ENCODE assay signal across 19 mouse cellular contexts in genomic region chr14:8378685-8379313, GRCm38 (mm10). TPM values are rescaled to one million over a fixed set of nuclear protein-coding genes. Genes with fewer than 3 reads are reported as not detected.
DNase-seq lines count a peak whose midpoint lies in the region; ATAC-seq and TF ChIP-seq lines count a peak whose summit lies in the region.
"Had no signal": no experiment of that assay in that cellular context is flagged by ENCODE, and none has a peak within 500 bp of the region (broad histone marks: within the 10 kb centered on the region; RNA-seq: fewer than 3 reads in every experiment).

TSS of gene Oit1 (minus strand) at chr14:8378754.

- H3K9me3 ChIP-seq in embryonic facial prominence, embryonic 14.5 days (ENCODE audit: control insufficient read depth, low read length), result no peaks in the 10 kb centered on the region
- H3K9me3 ChIP-seq in embryonic facial prominence, embryonic 10.5 days, result no peaks in the 10 kb centered on the region
- H3K9me3 ChIP-seq in lung, embryonic 16.5 days (ENCODE audit: control insufficient read depth, low read length), result no peaks in the 10 kb centered on the region
- no peaks in the 10 kb centered on the region for H3K9me3 ChIP-seq in stomach, embryonic 15.5 days
- H3K9me3 ChIP-seq: midbrain, embryonic 10.5 days had no signal

- DNase-seq in embryonic facial prominence, embryonic 14.5 days (ENCODE audit: low spot score), result peak; percentile 27
- no peak for DNase-seq in embryonic facial prominence, embryonic 10.5 days (ENCODE audit: low spot score)
- DNase-seq in lung, adult 2 months, result no peak
- DNase-seq in kidney, postnatal 10 days, result peak; percentile 14
- no peak for DNase-seq in thymus, postnatal 14 days
- no peak for DNase-seq in liver
- DNase-seq: adrenal gland, postnatal 25 days; cerebellum, adult 9-11 months; gastrocnemius, adult 2 months; heart, adult 2 months; heart, postnatal 10 days; liver, postnatal 0 days; thymus, postnatal 36 days had no signal

- H3K4me2 ChIP-seq in embryonic facial prominence, embryonic 14.5 days (ENCODE audit: low read depth, low read length), result no peak within 1 kb of the TSS
- no peak within 1 kb of the TSS for H3K4me2 ChIP-seq in lung, embryonic 16.5 days (ENCODE audit: low read depth, low read length)
- H3K4me2 ChIP-seq in stomach, embryonic 15.5 days, result peak within 1 kb of the TSS; percentile 7; the same call in 1 of the 2 replicates
- H3K4me2 ChIP-seq: hindbrain, embryonic 14.5 days had no signal

- H3K27ac ChIP-seq in embryonic facial prominence, embryonic 14.5 days (replicated peaks; ENCODE audit: low read depth, low read length), result no peak within 1 kb of the TSS
- H3K27ac ChIP-seq in embryonic facial prominence, embryonic 10.5 days (replicated peaks), result no peak within 1 kb of the TSS
- H3K27ac ChIP-seq in lung, embryonic 16.5 days (ENCODE audit: low read length), result no peak within 1 kb of the TSS
- H3K27ac ChIP-seq in stomach, embryonic 15.5 days, result peak within 1 kb of the TSS; percentile 65; the same call in 1 of the 2 replicates
- H3K27ac ChIP-seq: gastrocnemius, adult 2 months; heart, adult 2 months; hindbrain, embryonic 14.5 days; midbrain, embryonic 10.5 days had no signal

- TF ChIP-seq CTCF in lung, adult 2 months (IDR thresholded peaks at IDR 0.05; ENCODE audit: insufficient read depth, low read length), result no peak

- H3K4me1 ChIP-seq in embryonic facial prominence, embryonic 14.5 days (ENCODE audit: control insufficient read depth, insufficient read depth, low read length), result no peaks in the 10 kb centered on the region
- no peaks in the 10 kb centered on the region for H3K4me1 ChIP-seq in embryonic facial prominence, embryonic 10.5 days
- H3K4me1 ChIP-seq in lung, embryonic 16.5 days (replicated peaks; ENCODE audit: control insufficient read depth, insufficient read depth, low read length), result no peaks in the 10 kb centered on the region
- H3K4me1 ChIP-seq in lung, adult 2 months (ENCODE audit: control insufficient read depth, insufficient read depth, low read length), result no peaks in the 10 kb centered on the region
- no peaks in the 10 kb centered on the region for H3K4me1 ChIP-seq in stomach, embryonic 15.5 days
- H3K4me1 ChIP-seq: midbrain, embryonic 10.5 days had no signal

- no peak for TF ChIP-seq POLR2A in lung, adult 2 months (IDR thresholded peaks at IDR 0.05; ENCODE audit: borderline replicate concordance, extremely low read depth, low read depth, low read length)

- 62% methylated on average over 8 of the region's 8 CpGs for WGBS in embryonic facial prominence, embryonic 14.5 days
- 67% methylated on average over 8 of the region's 8 CpGs for WGBS in embryonic facial prominence, embryonic 10.5 days
- WGBS in lung, embryonic 16.5 days, result 39% methylated on average over 8 of the region's 8 CpGs
- 47% methylated on average over 8 of the region's 8 CpGs for WGBS in lung, adult 2 months
- 51% methylated on average over 8 of the region's 8 CpGs for WGBS in stomach, embryonic 15.5 days

- peak; percentile 53; the same call in 1 of the 2 replicates for ATAC-seq in embryonic facial prominence, embryonic 14.5 days (ENCODE audit: low read depth)
- peak; percentile 70 for ATAC-seq in lung, embryonic 16.5 days (ENCODE audit: low read depth)
- ATAC-seq in stomach, embryonic 15.5 days (ENCODE audit: insufficient read depth, low FRiP score, low read depth), result peak; percentile 72
- ATAC-seq: forebrain, embryonic 16.5 days; liver, postnatal 0 days had no signal

- H3K36me3 ChIP-seq in embryonic facial prominence, embryonic 14.5 days (ENCODE audit: control insufficient read depth, insufficient read depth, low read length), result no peaks in the 10 kb centered on the region
- no peaks in the 10 kb centered on the region for H3K36me3 ChIP-seq in embryonic facial prominence, embryonic 10.5 days (replicated peaks)
- H3K36me3 ChIP-seq in lung, embryonic 16.5 days (ENCODE audit: control insufficient read depth, insufficient read depth, low read length), result no peaks in the 10 kb centered on the region
- no peaks in the 10 kb centered on the region for H3K36me3 ChIP-seq in stomach, embryonic 15.5 days
- H3K36me3 ChIP-seq: midbrain, embryonic 10.5 days had no signal

- no peak within 1 kb of the TSS for H3K9ac ChIP-seq in embryonic facial prominence, embryonic 14.5 days (ENCODE audit: low read depth, low read length)
- H3K9ac ChIP-seq in lung, embryonic 16.5 days (ENCODE audit: low read length), result no peak within 1 kb of the TSS
- no peak within 1 kb of the TSS for H3K9ac ChIP-seq in stomach, embryonic 15.5 days
- H3K9ac ChIP-seq: hindbrain, embryonic 14.5 days; liver, postnatal 0 days had no signal

- no peak within 1 kb of the TSS for H3K4me3 ChIP-seq in embryonic facial prominence, embryonic 14.5 days (ENCODE audit: low read depth, low read length)
- no peak within 1 kb of the TSS for H3K4me3 ChIP-seq in embryonic facial prominence, embryonic 10.5 days
- no peak within 1 kb of the TSS for H3K4me3 ChIP-seq in lung, embryonic 16.5 days (ENCODE audit: low read length)
- H3K4me3 ChIP-seq in lung, adult 2 months (replicated peaks; ENCODE audit: extremely low read depth, low read depth, low read length), result no peak within 1 kb of the TSS
- H3K4me3 ChIP-seq in stomach, embryonic 15.5 days (replicated peaks), result 0 out of 2 replicates have a peak within 1 kb of the TSS, but pooled peaks have one; percentile 5
- H3K4me3 ChIP-seq: gastrocnemius, adult 2 months; heart, adult 2 months; midbrain, embryonic 10.5 days had no signal

- H3K27me3 ChIP-seq in embryonic facial prominence, embryonic 14.5 days (replicated peaks; ENCODE audit: control insufficient read depth, insufficient read depth, low read length), result no peaks in the 10 kb centered on the region
- no peaks in the 10 kb centered on the region for H3K27me3 ChIP-seq in embryonic facial prominence, embryonic 10.5 days (replicated peaks; ENCODE audit: low read depth, poor library complexity, severe bottlenecking)
- no peaks in the 10 kb centered on the region for H3K27me3 ChIP-seq in lung, embryonic 16.5 days (ENCODE audit: control insufficient read depth, insufficient read depth, low read depth, low read length)
- H3K27me3 ChIP-seq in stomach, embryonic 15.5 days (replicated peaks), result no peaks in the 10 kb centered on the region

RNA-seq across cellular contexts. Expression of gene Oit1, which starts in this region (rescaled TPM):
- polyA plus RNA-seq in embryonic facial prominence, embryonic 14.5 days (2014; fragmentation: Nextera tagmentation; extraction: Ambion mirVana), result 1.5 and 1.9 TPM in 2 replicates
- 0.24 and 0.42 TPM in 2 replicates for polyA plus RNA-seq in embryonic facial prominence, embryonic 10.5 days (2016; fragmentation: Nextera tagmentation; extraction: Ambion mirVana)
- 2.8 and 4.3 TPM in 2 replicates for polyA plus RNA-seq in lung, embryonic 16.5 days (2015; fragmentation: Nextera tagmentation; extraction: Ambion mirVana)
- 4.3 and 5.1 TPM in 2 replicates for polyA plus RNA-seq in lung, adult 2 months (2012; rRNA removed)
- 14.5 and 17.8 TPM in 2 replicates for polyA plus RNA-seq in stomach, embryonic 15.5 days (2015; fragmentation: Nextera tagmentation; extraction: Ambion mirVana)
- polyA plus RNA-seq: forebrain, embryonic 16.5 days; hindbrain, embryonic 14.5 days; liver, postnatal 0 days; neural tube, embryonic 14.5 days had no signal

Comparison
In these comparisons a context has a peak if more than half of its experiments do, and no peak if none do; other contexts are left out.
1. DNase-seq: peak in embryonic facial prominence, embryonic 14.5 days (single experiment) and kidney, postnatal 10 days (single experiment); none in embryonic facial prominence, embryonic 10.5 days (single experiment), lung, adult 2 months (single experiment), thymus, postnatal 14 days (single experiment) and liver (single experiment).
2. Peak in every context shown above with its lines, with median percentiles within 50 percentile points of each other: ATAC-seq.